Mouse (Mus musculus): ENCODE results near the gene Fam189a1. TPM values are rescaled to one million over a fixed set of nuclear protein-coding genes. Genes with fewer than 3 reads are reported as not detected.

The Fam189a1 gene
- polyA plus RNA-seq, 1 experiment from 2014 or later: 0.66 TPM

GRCm38 (mm10) chr7:65018036-65018679 is 138.2 kb downstream of the Fam189a1 start:
- no peak overlapping the region for H3K9ac ChIP-seq
- H3K9me3 ChIP-seq (replicated peaks): no peaks in the 10 kb centered on the region
- H3K36me3 ChIP-seq: no peaks in the 10 kb centered on the region
- H3K4me3 ChIP-seq (replicated peaks): no peak overlapping the region
- 78% methylated on average over 8 of the region's 8 CpGs for WGBS
- H3K27ac ChIP-seq: no peak overlapping the region
- no peaks in the 10 kb centered on the region for H3K27me3 ChIP-seq
- no peak for ATAC-seq (replicated peaks; ENCODE audit: low FRiP score)
- no peak overlapping the region for H3K4me2 ChIP-seq
- no peaks in the 10 kb centered on the region for H3K4me1 ChIP-seq

- 73% methylated on average over 5 of the region's 5 CpGs for WGBS
- no peak overlapping the region for H3K4me2 ChIP-seq
- no peak for ATAC-seq (replicated peaks; ENCODE audit: low FRiP score)
- H3K9me3 ChIP-seq (replicated peaks): no peaks in the 10 kb centered on the region
- H3K9ac ChIP-seq: no peak overlapping the region
- H3K27me3 ChIP-seq: no peaks in the 10 kb centered on the region
- no peak overlapping the region for H3K4me3 ChIP-seq (replicated peaks)
- no peaks in the 10 kb centered on the region for H3K4me1 ChIP-seq
- H3K36me3 ChIP-seq: no peaks in the 10 kb centered on the region
- no peak overlapping the region for H3K27ac ChIP-seq
Measured at GRCm38 (mm10) chr7:65017348-65017747, 139.0 kb downstream of the Fam189a1 start.

GRCm38 (mm10) chr7:65011133-65011532 is 145.2 kb downstream of the Fam189a1 start:
- no peak overlapping the region for H3K9ac ChIP-seq
- H3K27me3 ChIP-seq: no peaks in the 10 kb centered on the region
- no peaks in the 10 kb centered on the region for H3K4me1 ChIP-seq
- WGBS: 40% methylated on average over 6 of the region's 6 CpGs
- H3K4me2 ChIP-seq: no peak overlapping the region
- no peaks in the 10 kb centered on the region for H3K9me3 ChIP-seq (replicated peaks)
- no peaks in the 10 kb centered on the region for H3K36me3 ChIP-seq
- no peak overlapping the region for H3K27ac ChIP-seq
- H3K4me3 ChIP-seq (replicated peaks): no peak overlapping the region
- ATAC-seq (replicated peaks; ENCODE audit: low FRiP score): peak; percentile 82

GRCm38 (mm10) chr7:65010275-65010674 is 146.1 kb downstream of the Fam189a1 start:
- no peak overlapping the region for H3K4me2 ChIP-seq
- H3K4me3 ChIP-seq (replicated peaks): no peak overlapping the region
- H3K9me3 ChIP-seq (replicated peaks): no peaks in the 10 kb centered on the region
- 58% methylated on average over 6 of the region's 6 CpGs for WGBS
- no peak overlapping the region for H3K9ac ChIP-seq
- no peak for ATAC-seq (replicated peaks; ENCODE audit: low FRiP score)
- H3K27ac ChIP-seq: no peak overlapping the region
- H3K36me3 ChIP-seq: no peaks in the 10 kb centered on the region
- H3K27me3 ChIP-seq: no peaks in the 10 kb centered on the region
- no peaks in the 10 kb centered on the region for H3K4me1 ChIP-seq

- H3K4me3 ChIP-seq (replicated peaks): no peak overlapping the region
- no peak for ATAC-seq (replicated peaks; ENCODE audit: low FRiP score)
- WGBS: 68% methylated on average over 2 of the region's 2 CpGs
Measured at GRCm38 (mm10) chr7:65005731-65006130, 150.6 kb downstream of the Fam189a1 start.

GRCm38 (mm10) chr7:64999718-65000214 is 156.6 kb downstream of the Fam189a1 start:
- no peaks in the 10 kb centered on the region for H3K9me3 ChIP-seq (replicated peaks)
- H3K36me3 ChIP-seq: no peaks in the 10 kb centered on the region
- H3K27ac ChIP-seq: no peak overlapping the region
- no peaks in the 10 kb centered on the region for H3K27me3 ChIP-seq
- ATAC-seq (replicated peaks; ENCODE audit: low FRiP score): no peak
- 66% methylated on average over 4 of the region's 4 CpGs for WGBS
- no peak overlapping the region for H3K9ac ChIP-seq
- no peak overlapping the region for H3K4me2 ChIP-seq
- H3K4me1 ChIP-seq: no peaks in the 10 kb centered on the region
- H3K4me3 ChIP-seq (replicated peaks): no peak overlapping the region

More at GRCm38 (mm10) chr7:65005731-65006130, 150.6 kb downstream of the Fam189a1 start:
- no peak overlapping the region for H3K4me2 ChIP-seq
- H3K36me3 ChIP-seq: no peaks in the 10 kb centered on the region
- no peak overlapping the region for H3K27ac ChIP-seq
- no peaks in the 10 kb centered on the region for H3K9me3 ChIP-seq (replicated peaks)
- H3K4me1 ChIP-seq: no peaks in the 10 kb centered on the region
- H3K9ac ChIP-seq: no peak overlapping the region
- no peaks in the 10 kb centered on the region for H3K27me3 ChIP-seq

GRCm38 (mm10) chr7:64997743-64998142 is 158.6 kb downstream of the Fam189a1 start:
- Histone ChIP-seq H3K36me3 (no peaks in the 10 kb centered on the region), H3K4me3 (replicated peaks) (no peak overlapping the region), H3K4me1 (no peaks in the 10 kb centered on the region), H3K27me3 (no peaks in the 10 kb centered on the region), H3K4me2 (no peak overlapping the region), H3K9me3 (replicated peaks) (no peaks in the 10 kb centered on the region), H3K27ac (no peak overlapping the region), H3K9ac (no peak overlapping the region)
- ATAC-seq (replicated peaks; ENCODE audit: low FRiP score): no peak
- WGBS: 75% methylated on average over 5 of the region's 5 CpGs

- Histone ChIP-seq H3K27me3 (no peaks in the 10 kb centered on the region), H3K4me1 (no peaks in the 10 kb centered on the region), H3K9me3 (replicated peaks) (no peaks in the 10 kb centered on the region), H3K4me3 (replicated peaks) (no peak overlapping the region), H3K27ac (no peak overlapping the region), H3K36me3 (no peaks in the 10 kb centered on the region), H3K4me2 (no peak overlapping the region), H3K9ac (no peak overlapping the region)
- no peak for ATAC-seq (replicated peaks; ENCODE audit: low FRiP score)
- 55% methylated on average over 8 of the region's 8 CpGs for WGBS
Measured at GRCm38 (mm10) chr7:64995946-64996444, 160.4 kb downstream of the Fam189a1 start.

GRCm38 (mm10) chr7:64989406-64989805 is 167.0 kb downstream of the Fam189a1 start:
- H3K27me3 ChIP-seq: no peaks in the 10 kb centered on the region
- H3K4me2 ChIP-seq: no peak overlapping the region
- H3K27ac ChIP-seq: no peak overlapping the region
- 55% methylated on average over 4 of the region's 4 CpGs for WGBS
- H3K9me3 ChIP-seq (replicated peaks): no peaks in the 10 kb centered on the region
- H3K36me3 ChIP-seq: no peaks in the 10 kb centered on the region
- no peak overlapping the region for H3K9ac ChIP-seq
- ATAC-seq (replicated peaks; ENCODE audit: low FRiP score): no peak
- H3K4me3 ChIP-seq (replicated peaks): no peak overlapping the region
- 0 out of 2 replicates have a peak, but pooled peaks cover 2% of the 10 kb centered on the region for H3K4me1 ChIP-seq

- Histone ChIP-seq H3K4me1 (0 out of 2 replicates have a peak, but pooled peaks cover 2% of the 10 kb centered on the region), H3K4me2 (no peak overlapping the region), H3K27me3 (no peaks in the 10 kb centered on the region), H3K4me3 (replicated peaks) (no peak overlapping the region), H3K9ac (no peak overlapping the region), H3K36me3 (no peaks in the 10 kb centered on the region), H3K9me3 (replicated peaks) (no peaks in the 10 kb centered on the region), H3K27ac (no peak overlapping the region)
- 79% methylated on average over 2 of the region's 2 CpGs for WGBS
- ATAC-seq (replicated peaks; ENCODE audit: low FRiP score): no peak
Measured at GRCm38 (mm10) chr7:64988015-64988414, 168.4 kb downstream of the Fam189a1 start.

- Histone ChIP-seq H3K4me1 (0 out of 2 replicates have a peak, but pooled peaks cover 2% of the 10 kb centered on the region), H3K27ac (no peak overlapping the region), H3K36me3 (no peaks in the 10 kb centered on the region), H3K4me2 (no peak overlapping the region), H3K9me3 (replicated peaks) (no peaks in the 10 kb centered on the region), H3K27me3 (no peaks in the 10 kb centered on the region), H3K9ac (no peak overlapping the region), H3K4me3 (replicated peaks) (no peak overlapping the region)
- ATAC-seq (replicated peaks; ENCODE audit: low FRiP score): no peak; the same call in 1 of the 2 replicates
- WGBS: 83% methylated on average over 22 of the region's 22 CpGs
Measured at GRCm38 (mm10) chr7:64984468-64985120, 171.8 kb downstream of the Fam189a1 start.

GRCm38 (mm10) chr7:64981511-64982235 is 174.7 kb downstream of the Fam189a1 start:
- 59% methylated on average over 2 of the region's 2 CpGs for WGBS
- no peak overlapping the region for H3K4me3 ChIP-seq (replicated peaks)

More at GRCm38 (mm10) chr7:64981511-64982235, 174.7 kb downstream of the Fam189a1 start:
- Histone ChIP-seq H3K9ac (no peak overlapping the region), H3K27ac (no peak overlapping the region), H3K36me3 (no peaks in the 10 kb centered on the region), H3K4me1 (no peaks in the 10 kb centered on the region), H3K27me3 (no peaks in the 10 kb centered on the region), H3K9me3 (replicated peaks) (no peaks in the 10 kb centered on the region), H3K4me2 (no peak overlapping the region)
- no peak for ATAC-seq (replicated peaks; ENCODE audit: low FRiP score)

All from kidney, embryonic 15.5 days (tissue).